Mouse (Mus musculus) liver, postnatal 0 days (tissue): ENCODE data around the gene Cwc22.

ENCODE experiments used
- CTCF ChIP-seq: sonication (generic); IDR thresholded peaks from 2 replicates; pipeline ENCODE4 v1.5.1; 2016; ENCODE audit warnings: antibody characterized with exemption, low read depth
- EP300 ChIP-seq: IDR thresholded peaks from 2 replicates; pipeline ENCODE4 v1.6.1; 2016; ENCODE audit warnings: antibody characterized with exemption, low read depth, mild to moderate bottlenecking

GRCm38 (mm10) chr2:77933630-77934029 lies 12.5 kb downstream of the Cwc22 start:
- TF ChIP-seq CTCF (no peak), EP300 (no peak)
